Mouse (Mus musculus) B cell, adult 2 months (primary cell): ENCODE data around the gene Cd33.
A peak's percentile ranks its signal among the peaks of the same experiment; 100 is the strongest.

Experiments used
- DNase-seq, 2 experiments: peaks; one replicate each; pipeline ENCODE4 v3.0.0; 2022

Gene Cd33

DNA sequence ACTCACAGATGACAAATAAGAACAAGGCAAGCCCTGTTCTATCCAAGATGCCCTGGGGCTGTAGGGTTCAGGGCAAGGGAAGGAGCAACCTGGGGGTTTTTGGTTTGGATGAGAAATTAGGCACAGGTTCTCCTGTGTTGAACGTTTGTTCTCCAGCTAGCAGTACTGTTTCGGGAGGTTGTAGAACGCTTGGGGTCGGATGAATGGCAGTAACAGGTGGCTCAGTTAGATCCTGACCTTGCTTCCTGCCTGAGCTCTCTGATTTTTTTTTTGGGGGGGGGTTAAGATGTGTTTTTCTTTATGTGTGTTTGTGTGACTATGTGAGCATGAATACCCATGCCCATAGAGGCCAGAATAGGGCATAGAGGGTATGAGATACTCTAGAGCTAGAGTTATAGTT, 31.7 kb downstream of the Cd33 start:
- DNase-seq = no peak

DNA sequence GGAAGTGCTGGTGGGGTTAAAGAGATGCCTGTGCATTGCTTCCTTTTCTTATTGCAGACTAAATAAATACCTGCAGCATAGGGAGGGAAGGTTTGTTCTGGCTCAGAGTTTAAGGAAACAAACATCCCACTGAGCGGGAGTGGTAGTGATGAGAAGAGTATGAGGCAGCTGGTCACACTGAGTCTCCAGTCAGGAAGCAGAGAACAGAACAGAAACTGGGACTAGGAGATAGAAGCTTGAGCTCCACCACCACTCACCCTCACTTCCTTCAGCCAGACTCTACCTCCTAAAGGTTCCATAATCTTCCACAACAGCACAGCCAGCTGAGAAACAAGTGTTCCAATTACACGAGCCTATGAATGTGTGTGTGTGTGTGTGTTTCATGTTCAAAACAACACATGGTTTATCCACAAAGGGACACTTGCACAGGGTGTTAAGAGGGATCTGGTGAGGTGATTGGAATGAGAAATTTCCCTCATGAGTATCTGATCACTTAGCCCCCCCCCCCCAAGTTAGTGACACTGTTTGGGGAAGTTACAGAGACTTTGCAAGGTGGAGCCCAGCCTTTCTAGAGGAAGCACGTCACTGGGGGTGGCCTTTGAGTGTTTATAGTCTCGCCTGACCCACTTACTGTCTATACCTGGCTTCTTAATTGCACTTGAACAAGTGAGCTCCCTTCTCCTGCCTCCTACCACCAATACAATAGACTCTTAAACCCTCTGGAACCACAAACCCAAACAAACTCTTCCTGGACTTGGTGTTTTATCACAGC, 32.3 kb downstream of the Cd33 start:
- DNase-seq = no peak

DNA sequence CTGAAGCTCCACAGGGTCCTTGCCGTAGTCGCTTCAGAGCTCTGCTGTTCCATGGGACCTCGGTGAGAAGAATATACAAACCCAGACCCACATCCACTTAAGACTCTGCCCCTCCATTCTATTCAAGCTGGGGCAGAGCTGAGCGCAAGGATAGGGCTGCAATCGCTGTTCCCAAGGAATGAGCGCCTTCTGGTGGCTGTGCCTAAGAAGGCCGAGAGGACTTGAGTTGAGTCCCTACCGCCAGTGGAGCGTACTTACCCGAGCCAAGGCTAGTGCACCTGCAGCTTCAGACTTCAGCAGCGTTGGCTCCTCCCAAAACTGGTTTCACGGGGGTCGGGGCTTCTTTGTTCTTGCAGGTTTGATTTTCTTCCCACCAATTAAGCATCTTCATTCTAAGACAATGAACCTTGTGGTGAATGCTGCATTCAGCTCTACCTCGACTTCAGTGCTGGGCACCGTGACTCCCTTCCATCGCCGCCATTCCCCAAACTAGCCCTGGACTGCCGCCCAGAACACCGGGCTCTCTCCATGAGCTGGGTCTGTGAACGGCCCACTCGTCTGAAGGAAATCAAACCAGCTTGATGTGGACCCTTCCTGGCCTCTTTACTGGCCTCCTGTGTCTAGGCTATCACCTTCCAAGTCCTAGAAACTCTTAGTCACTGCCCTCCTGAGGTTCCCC, 48.7 kb downstream of the Cd33 start:
- peak in 1 of 2 experiments; percentile 22 for DNase-seq

DNA sequence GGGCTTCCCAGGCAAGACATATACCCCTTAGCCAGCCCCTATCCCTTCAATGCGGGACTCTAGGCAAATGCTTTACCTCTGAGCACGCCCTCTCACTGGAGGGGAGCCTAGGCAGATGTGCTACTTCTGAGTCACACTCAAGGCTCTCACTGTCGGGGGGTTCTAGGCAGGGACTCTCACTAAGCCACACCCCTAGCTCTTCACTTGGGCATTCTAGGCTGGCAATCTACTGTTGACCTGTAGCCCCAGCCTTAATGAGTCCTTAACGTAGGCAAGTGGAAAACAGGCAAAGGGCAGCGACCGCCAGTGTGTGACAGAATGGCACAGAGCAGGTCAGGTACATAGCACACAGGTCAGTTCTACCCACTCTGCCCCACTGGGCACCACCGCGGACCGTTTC, 53.4 kb downstream of the Cd33 start:
- DNase-seq = no peak

DNA sequence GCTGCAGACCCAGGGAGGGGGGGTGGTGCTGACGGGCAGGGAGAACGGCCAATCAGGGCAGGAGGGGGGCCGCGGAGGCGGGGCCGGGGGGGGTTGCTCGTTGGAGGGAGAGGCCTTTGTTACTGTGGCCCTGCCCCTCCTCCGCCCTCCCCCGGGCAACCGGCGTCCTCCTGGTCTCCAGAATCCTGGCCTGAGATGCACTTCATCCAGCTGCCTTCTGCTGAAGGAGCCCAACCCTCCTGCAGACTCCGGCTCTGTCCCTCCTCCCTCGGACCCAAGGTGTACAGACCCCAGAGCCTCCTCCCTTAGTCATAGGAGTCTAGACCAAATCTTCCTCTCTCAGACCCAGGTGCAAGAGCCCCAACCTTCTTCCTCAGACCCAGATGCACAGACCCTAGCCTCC, 54.0 kb downstream of the Cd33 start:
- no peak for DNase-seq

DNA sequence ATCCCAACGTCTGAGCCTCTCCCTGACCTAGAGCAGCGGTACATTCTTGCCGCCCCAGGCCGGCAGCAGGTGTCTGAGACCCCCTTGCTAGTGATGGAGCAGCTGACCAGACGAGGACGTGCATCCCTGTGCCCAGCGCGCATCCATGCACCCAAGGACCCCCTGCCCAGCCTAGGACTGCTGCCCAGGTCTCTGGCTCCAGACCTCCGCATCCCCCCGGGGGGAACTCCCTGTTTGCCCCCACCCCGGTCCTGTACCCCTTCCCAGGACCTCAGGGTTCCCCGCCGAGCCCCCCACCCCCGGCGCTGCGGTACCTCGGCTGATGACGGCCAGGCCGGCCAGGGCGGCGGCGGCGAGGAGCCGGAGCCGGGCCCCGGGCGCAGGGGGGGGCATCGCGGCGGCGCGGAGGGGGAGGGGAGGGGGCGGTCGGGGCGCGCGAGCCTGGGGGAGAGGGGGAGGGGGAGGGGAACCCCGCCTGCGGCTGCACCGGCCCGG, 54.5 kb downstream of the Cd33 start, which contains the start of gene Iglon5:
Iglon5 (minus strand) TSS at position 445 of the 495 bp plus-strand sequence.
- no peak for DNase-seq

DNA sequence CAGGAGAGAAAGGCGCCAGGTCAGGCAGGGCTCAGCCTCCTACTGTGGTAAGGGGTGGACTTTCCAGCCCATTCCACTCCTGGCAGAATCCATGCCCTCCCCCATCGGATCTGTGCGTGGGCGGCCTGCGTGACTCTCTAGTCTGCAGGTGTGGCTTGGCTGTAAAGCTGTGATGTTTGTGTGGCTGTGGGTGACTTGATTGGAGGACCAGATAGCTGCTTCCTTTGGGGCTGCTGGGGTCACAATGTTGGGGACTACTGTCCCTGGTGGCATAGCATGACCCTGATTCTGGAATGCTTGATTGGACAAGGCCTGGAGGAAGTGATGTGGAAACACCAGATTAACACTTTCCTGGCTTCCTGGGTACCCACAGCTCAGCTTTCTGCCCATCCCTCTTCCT, 55.6 kb downstream of the Cd33 start:
- no peak for DNase-seq

DNA sequence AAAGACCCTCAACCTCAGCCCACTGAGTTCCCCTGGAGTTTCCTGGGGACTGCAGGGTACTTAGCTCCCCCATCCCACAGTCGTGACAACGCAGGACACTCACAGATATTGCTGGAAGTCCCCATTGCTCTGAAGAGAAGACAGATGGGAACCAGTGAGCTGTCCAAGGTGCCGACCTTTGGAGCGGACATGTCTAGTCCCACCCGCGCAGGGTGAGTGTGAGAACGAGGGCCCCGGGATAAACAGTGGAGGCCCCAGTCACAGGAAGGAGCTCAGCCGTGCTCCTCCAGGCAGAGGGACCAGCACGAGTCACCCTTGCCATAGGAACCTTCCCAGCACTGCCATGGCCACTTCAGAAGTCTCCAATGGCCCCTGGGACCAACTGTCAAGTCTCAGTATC, 61.0 kb downstream of the Cd33 start:
- no peak for DNase-seq

DNA sequence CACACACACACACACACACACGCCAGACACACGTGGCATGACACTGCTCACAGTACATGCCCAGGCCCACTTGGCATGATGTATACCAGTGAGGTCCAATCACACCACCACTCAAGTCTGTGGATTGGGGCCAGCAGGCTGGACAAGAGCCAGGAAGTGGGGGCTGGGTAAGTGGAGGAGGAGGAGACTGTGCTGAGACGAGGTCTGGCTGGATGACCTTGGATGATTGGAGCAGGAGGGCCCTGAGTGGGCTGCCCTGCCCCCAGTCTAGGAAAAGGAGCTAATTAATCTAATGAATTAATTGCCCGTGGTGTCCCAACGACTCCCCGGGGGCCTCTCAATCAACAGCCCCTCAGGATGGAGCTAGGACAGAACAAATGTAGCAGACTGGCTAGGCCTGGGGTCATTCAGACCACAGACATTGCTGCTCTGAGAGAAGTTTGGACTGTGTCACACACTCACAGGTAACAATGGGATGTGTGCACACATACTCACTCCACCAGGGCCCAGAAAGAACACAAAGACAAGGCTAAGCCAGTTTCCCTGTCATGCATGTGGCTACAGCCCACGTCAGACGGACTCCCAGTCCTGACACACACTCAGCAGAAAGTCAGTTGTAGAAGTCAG, 62.0 kb downstream of the Cd33 start:
- DNase-seq = no peak

DNA sequence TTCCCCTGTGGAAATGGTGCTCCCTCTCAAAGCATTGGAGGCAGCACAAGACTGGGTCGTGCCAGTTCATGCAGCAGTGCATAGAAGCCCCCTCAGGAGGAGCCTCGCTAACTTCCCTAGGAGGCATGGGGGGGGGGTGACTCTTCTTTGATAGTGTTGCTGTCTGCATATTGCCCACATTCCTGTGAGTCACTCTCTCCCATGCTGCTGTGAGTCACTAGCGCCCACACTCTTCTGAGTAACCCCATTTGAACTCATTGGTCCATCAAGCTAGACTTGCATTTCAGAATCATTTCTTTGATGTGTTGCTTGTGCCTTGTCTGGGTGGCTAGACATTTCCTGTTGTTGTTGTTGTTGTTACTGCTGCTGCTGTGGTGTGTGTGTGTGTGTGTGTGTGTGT, 63.0 kb downstream of the Cd33 start:
- DNase-seq = no peak

DNA sequence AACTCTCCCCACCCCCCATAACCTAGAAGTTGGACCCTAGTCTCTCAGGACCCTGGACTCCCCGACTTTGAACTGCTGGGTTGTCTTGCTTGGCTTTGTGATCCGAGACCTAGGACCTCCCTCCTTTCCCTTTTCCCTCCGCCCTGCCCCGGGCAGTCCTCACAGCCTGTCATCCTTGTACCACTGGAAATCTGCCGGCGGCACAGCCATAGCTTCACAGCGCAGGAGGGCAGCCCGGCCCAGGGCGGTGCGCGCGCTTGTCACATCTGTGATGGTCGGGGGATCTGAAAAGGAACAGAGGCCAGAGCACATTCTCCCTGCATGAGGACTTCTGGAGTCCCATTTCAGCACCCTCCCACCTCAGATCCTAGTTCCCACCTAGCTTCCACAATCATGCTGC, 67.9 kb downstream of the Cd33 start:
- no peak for DNase-seq

DNA sequence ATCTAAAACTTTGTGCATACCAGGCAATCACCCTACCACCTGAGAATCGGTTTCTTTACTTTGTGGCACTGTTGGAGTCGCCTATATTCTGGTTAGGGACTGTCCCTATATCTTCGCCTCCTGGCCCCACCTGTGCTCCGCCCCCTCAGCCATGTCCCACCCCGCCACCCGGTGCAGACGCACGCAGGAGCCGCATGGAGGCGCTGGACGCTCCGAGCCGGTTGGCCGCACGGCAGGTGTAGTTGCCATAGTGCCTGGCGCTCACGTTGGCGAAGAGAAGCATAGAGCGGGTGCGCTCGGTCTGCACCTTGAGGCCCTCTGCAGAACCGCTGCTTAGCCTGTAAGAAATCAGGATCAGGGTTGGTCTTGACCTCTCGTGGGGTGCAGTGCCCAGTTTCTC, 68.5 kb downstream of the Cd33 start:
- DNase-seq = peak; percentile 76 to 78
